Mouse (Mus musculus) neural tube, embryonic 12.5 days (tissue): Measurements from ENCODE around the gene Mup22. TPM values are rescaled to one million over a fixed set of nuclear protein-coding genes. Genes with fewer than 3 reads are reported as not detected.
"Not testable (repeated sequence)": the region's sequence is repeated elsewhere in the genome, so short reads cannot be mapped to it uniquely, and the experiment has no call there.

Source experiments
- ATAC-seq: fragments of 200-750 bp; cut with Nextera tagmentation; 2 replicates; pipeline ENCODE4 v1.8.0; 2017; ENCODE audit warnings: low read depth, mild to moderate bottlenecking, moderate TSS enrichment, moderate library complexity; ENCODE audit not compliant: low FRiP score
- H3K27ac ChIP-seq: fragments of 300-500 bp; sonication (generic); 2 replicates; pipeline ENCODE4 v1.5.1; 2016
- H3K27me3 ChIP-seq: fragments of 300-500 bp; sonication (generic); replicated peaks from 2 replicates; pipeline ENCODE4 v1.6.1; 2016; ENCODE audit warnings: mild to moderate bottlenecking
- H3K36me3 ChIP-seq: fragments of 300-500 bp; sonication (generic); 2 replicates; pipeline ENCODE4 v1.6.1; 2016; ENCODE audit warnings: mild to moderate bottlenecking
- H3K4me1 ChIP-seq: fragments of 300-500 bp; sonication (generic); 2 replicates; pipeline ENCODE4 v1.6.1; 2016
- H3K4me2 ChIP-seq: fragments of 300-500 bp; sonication (generic); replicated peaks from 2 replicates; pipeline ENCODE4 v1.6.1; 2016; ENCODE audit warnings: mild to moderate bottlenecking
- H3K4me3 ChIP-seq: fragments of 300-500 bp; sonication (generic); 2 replicates; pipeline ENCODE4 v1.5.1; 2016
- H3K9ac ChIP-seq: fragments of 300-500 bp; sonication (generic); 2 replicates; pipeline ENCODE4 v1.6.1; 2016; ENCODE audit warnings: mild to moderate bottlenecking
- H3K9me3 ChIP-seq: fragments of 300-500 bp; sonication (generic); 2 replicates; pipeline ENCODE4 v1.6.1; 2016; ENCODE audit warnings: mild to moderate bottlenecking
- WGBS: fragments of 180-500 bp; shearing (Covaris S2); methylation state at CpG from one replicate; pipeline ENCODE4 v1.1.7; 2016; 5-methylcytosine and 5-hydroxymethylcytosine counted together
- polyA plus RNA-seq: library from polyadenylated mRNA; unstranded; fragments of >200 nt; fragmentation: Nextera tagmentation; extraction: Ambion mirVana; gene quantifications from 2 replicates; pipeline ENCODE4 v1.2.1, GENCODE M21; 2016

Gene Mup22
- polyA plus RNA-seq = 0.26 and 0.34 TPM in 2 replicates

DNA sequence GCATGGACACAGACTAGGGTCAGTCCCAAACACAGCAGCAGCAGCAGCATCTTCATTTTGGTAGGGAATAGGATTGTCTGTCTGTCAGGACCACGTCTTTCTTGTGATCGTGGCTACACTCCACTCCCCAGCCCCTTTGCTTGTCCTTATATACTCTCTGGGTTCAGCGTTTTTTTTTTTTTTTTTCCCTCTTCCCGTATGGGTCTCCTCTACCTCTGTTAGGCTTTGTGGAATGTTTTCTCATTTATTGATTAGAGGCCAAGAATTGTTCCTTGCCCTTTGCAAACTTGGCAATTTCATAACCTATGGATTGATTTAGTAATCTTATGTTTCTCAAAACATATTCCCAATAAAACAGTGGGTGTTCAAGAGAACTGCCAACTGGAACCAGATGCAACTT is at the start of gene Mup22:
TSS of gene Mup22 (minus strand) at position 101 of the 400 bp plus-strand sequence.
- H3K36me3 ChIP-seq, H3K9me3 ChIP-seq, ATAC-seq, H3K27ac ChIP-seq, H3K4me1 ChIP-seq, H3K9ac ChIP-seq, H3K4me3 ChIP-seq, H3K4me2 ChIP-seq, H3K27me3 ChIP-seq: not testable (repeated sequence)
- WGBS = 73% methylated on average over 2 of the region's 4 CpGs

DNA sequence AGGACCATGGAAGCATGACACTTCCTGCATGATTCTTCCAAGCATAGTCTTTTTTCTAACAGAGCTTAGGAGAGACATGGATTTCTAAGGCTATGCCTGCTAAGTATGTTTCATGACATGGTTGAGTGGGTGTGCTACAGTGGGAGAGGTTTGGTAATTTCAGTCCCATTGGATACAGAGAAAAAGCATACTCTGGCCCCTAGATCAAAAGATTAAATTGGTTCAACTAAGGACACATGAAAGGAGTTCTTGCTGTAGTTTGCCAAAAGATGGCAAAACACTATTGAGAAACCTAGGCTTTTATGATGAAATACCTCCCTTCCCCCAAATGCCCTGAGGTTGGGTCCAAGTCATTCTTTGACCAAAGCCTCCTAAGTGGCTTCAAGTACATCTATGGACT is 19.6 kb upstream of the Mup22 start:
- not testable (repeated sequence) for H3K9me3 ChIP-seq, H3K27ac ChIP-seq, H3K4me3 ChIP-seq, H3K9ac ChIP-seq, H3K4me2 ChIP-seq, H3K4me1 ChIP-seq, H3K36me3 ChIP-seq, H3K27me3 ChIP-seq, ATAC-seq

Other genes starting within 250 kb of the Mup22 start
- 0.84 and 1.5 TPM in 2 replicates for gene Mup10, start 239.3 kb downstream of the Mup22 start, polyA plus RNA-seq
- gene Mup11, start 159.1 kb downstream of the Mup22 start, polyA plus RNA-seq = 1.5 TPM in 1 of 2 replicates, not detected in the other
- not detected in 2 replicates for gene Mup12, start 80.1 kb downstream of the Mup22 start, polyA plus RNA-seq